Comparison of ENCODE assay signal across 11 mouse cellular contexts in genomic region chr7:44446070-44446855, GRCm38 (mm10). TPM values are rescaled to one million over a fixed set of nuclear protein-coding genes. Genes with fewer than 3 reads are reported as not detected.
DNase-seq lines count a peak whose midpoint lies in the region; ATAC-seq lines count a peak whose summit lies in the region.
"Had no signal": no experiment of that assay in that cellular context is flagged by ENCODE, and none has a peak within 500 bp of the region (broad histone marks: within the 10 kb centered on the region; RNA-seq: fewer than 3 reads in every experiment).

No protein-coding gene starts in this region.

- H3K4me3 ChIP-seq in heart, embryonic 15.5 days, result no peak overlapping the region
- H3K4me3 ChIP-seq in neural tube, embryonic 12.5 days, result no peak overlapping the region
- H3K4me3 ChIP-seq in forebrain, embryonic 16.5 days (replicated peaks; ENCODE audit: low read length), result peak overlapping the region; percentile 11; the same call in 1 of the 2 replicates
- H3K4me3 ChIP-seq: intestine, embryonic 15.5 days; liver, embryonic 15.5 days; myocyte had no signal

- peaks cover 49% of the 10 kb centered on the region for H3K4me1 ChIP-seq in heart, embryonic 15.5 days (replicated peaks)
- peaks cover 49% of the 10 kb centered on the region for H3K4me1 ChIP-seq in neural tube, embryonic 12.5 days
- H3K4me1 ChIP-seq in forebrain, embryonic 16.5 days (replicated peaks; ENCODE audit: control insufficient read depth, insufficient read depth, low read length), result peaks cover 56% of the 10 kb centered on the region
- H3K4me1 ChIP-seq: liver, embryonic 15.5 days had no signal

- no peak for ATAC-seq in heart, embryonic 15.5 days (replicated peaks; ENCODE audit: insufficient number of reproducible peaks, insufficient read depth, low FRiP score, low read depth)
- no peak for ATAC-seq in neural tube, embryonic 12.5 days (ENCODE audit: low FRiP score, low read depth)
- ATAC-seq in forebrain, embryonic 16.5 days, result no peak
- no peak for ATAC-seq in megakaryocyte progenitor cell, adult 5-6 weeks (replicated peaks; ENCODE audit: poor library complexity)
- ATAC-seq: intestine, embryonic 15.5 days had no signal

- peaks cover 49% of the 10 kb centered on the region for H3K27me3 ChIP-seq in heart, embryonic 15.5 days
- H3K27me3 ChIP-seq in neural tube, embryonic 12.5 days (replicated peaks), result peaks cover 22% of the 10 kb centered on the region
- H3K27me3 ChIP-seq in forebrain, embryonic 16.5 days (replicated peaks; ENCODE audit: control insufficient read depth, insufficient read depth, low read length), result no peaks in the 10 kb centered on the region

- H3K4me2 ChIP-seq in heart, embryonic 15.5 days, result no peak overlapping the region
- H3K4me2 ChIP-seq in neural tube, embryonic 12.5 days (replicated peaks), result peak overlapping the region; percentile 88
- H3K4me2 ChIP-seq in forebrain, embryonic 16.5 days (ENCODE audit: low read length), result peak overlapping the region; percentile 98
- H3K4me2 ChIP-seq: intestine, embryonic 15.5 days; liver, embryonic 15.5 days had no signal

- H3K9me3 ChIP-seq in heart, embryonic 15.5 days (replicated peaks), result no peaks in the 10 kb centered on the region
- H3K9me3 ChIP-seq in neural tube, embryonic 12.5 days, result no peaks in the 10 kb centered on the region
- H3K9me3 ChIP-seq in forebrain, embryonic 16.5 days (ENCODE audit: control insufficient read depth, low read length), result no peaks in the 10 kb centered on the region
- H3K9me3 ChIP-seq: intestine, embryonic 15.5 days; liver, embryonic 15.5 days had no signal

- no peak for DNase-seq in heart, postnatal 10 days
- DNase-seq in neural tube, embryonic 10.5 days (ENCODE audit: extremely low spot score, low spot score), result no peak
- DNase-seq in urinary bladder, postnatal 25 days (ENCODE audit: low spot score), result no peak
- DNase-seq: thymus, adult 2 months had no signal

- H3K36me3 ChIP-seq in heart, embryonic 15.5 days, result 0 out of 2 replicates have a peak, but pooled peaks cover 3% of the 10 kb centered on the region
- H3K36me3 ChIP-seq in neural tube, embryonic 12.5 days, result peaks cover 49% of the 10 kb centered on the region
- H3K36me3 ChIP-seq in forebrain, embryonic 16.5 days (ENCODE audit: control insufficient read depth, insufficient read depth), result peaks cover 12% of the 10 kb centered on the region; the same call in 1 of the 2 replicates
- H3K36me3 ChIP-seq: intestine, embryonic 15.5 days; liver, embryonic 15.5 days had no signal

- intact Hi-C loops in heart, postnatal 10 days (cut with DNase I), result no loop called here

- WGBS in heart, embryonic 15.5 days, result 30% methylated on average over 12 of the region's 12 CpGs
- 50% methylated on average over 12 of the region's 12 CpGs for WGBS in neural tube, embryonic 12.5 days
- 54% methylated on average over 12 of the region's 12 CpGs for WGBS in forebrain, embryonic 16.5 days

- peak overlapping the region; percentile 19; the same call in 1 of the 2 replicates for H3K27ac ChIP-seq in heart, embryonic 15.5 days
- 0 out of 2 replicates have a peak overlapping the region, but pooled peaks have one; percentile 6 for H3K27ac ChIP-seq in neural tube, embryonic 12.5 days
- H3K27ac ChIP-seq in forebrain, embryonic 16.5 days (ENCODE audit: low read length), result peak overlapping the region; percentile 33; the same call in 1 of the 2 replicates
- H3K27ac ChIP-seq: intestine, embryonic 15.5 days; liver, embryonic 15.5 days had no signal

- H3K9ac ChIP-seq in heart, embryonic 15.5 days, result no peak overlapping the region
- no peak overlapping the region for H3K9ac ChIP-seq in neural tube, embryonic 12.5 days
- H3K9ac ChIP-seq in forebrain, embryonic 16.5 days (replicated peaks; ENCODE audit: low read depth, low read length), result peak overlapping the region; percentile 32; the same call in 1 of the 2 replicates
- H3K9ac ChIP-seq: intestine, embryonic 15.5 days; liver, embryonic 15.5 days had no signal

RNA-seq across cellular contexts. Expression of gene Lrrc4b, which starts 17.4 kb away (rescaled TPM):
- 1.8 TPM in 2 replicates for polyA plus RNA-seq in heart, embryonic 15.5 days (2015; fragmentation: Nextera tagmentation; extraction: Ambion mirVana)
- 10 to 100 TPM; 28.3 to 39.0 TPM for total RNA-seq in heart, postnatal 10 days (2021)
- polyA plus RNA-seq in neural tube, embryonic 12.5 days (2016; fragmentation: Nextera tagmentation; extraction: Ambion mirVana), result 10.4 and 12.6 TPM in 2 replicates
- 10.6 and 12.6 TPM in 2 replicates for polyA plus RNA-seq in forebrain, embryonic 16.5 days (2015; fragmentation: Nextera tagmentation; extraction: Ambion mirVana)
- total RNA-seq in megakaryocyte progenitor cell, adult 5-6 weeks (2015), result not detected in 2 replicates
- not detected in 2 replicates for total RNA-seq in megakaryocyte progenitor cell, adult 5-6 weeks (2017)
- polyA plus RNA-seq: liver, embryonic 15.5 days; myocyte had no signal

RNA-seq across cellular contexts. Expression of gene Aspdh, which starts 18.9 kb away (rescaled TPM):
- polyA plus RNA-seq in heart, embryonic 15.5 days (2015; fragmentation: Nextera tagmentation; extraction: Ambion mirVana), result 0.43 and 0.74 TPM in 2 replicates
- under 1 TPM; 0.79 to 0.93 TPM for total RNA-seq in heart, postnatal 10 days (2021)
- polyA plus RNA-seq in neural tube, embryonic 12.5 days (2016; fragmentation: Nextera tagmentation; extraction: Ambion mirVana), result 1.3 and 3.8 TPM in 2 replicates
- 2.6 and 3.7 TPM in 2 replicates for polyA plus RNA-seq in forebrain, embryonic 16.5 days (2015; fragmentation: Nextera tagmentation; extraction: Ambion mirVana)
- total RNA-seq in megakaryocyte progenitor cell, adult 5-6 weeks (2015), result not detected in 2 replicates
- total RNA-seq in megakaryocyte progenitor cell, adult 5-6 weeks (2017), result not detected in 2 replicates
- polyA plus RNA-seq: myocyte had no signal

RNA-seq across cellular contexts. Expression of gene Josd2, which starts 21.5 kb away (rescaled TPM):
- 134 and 146 TPM in 2 replicates for polyA plus RNA-seq in heart, embryonic 15.5 days (2015; fragmentation: Nextera tagmentation; extraction: Ambion mirVana)
- total RNA-seq in heart, postnatal 10 days (2021), result 10 to 100 TPM; 70.3 to 79.0 TPM
- polyA plus RNA-seq in neural tube, embryonic 12.5 days (2016; fragmentation: Nextera tagmentation; extraction: Ambion mirVana), result 61.5 and 61.7 TPM in 2 replicates
- 51.4 and 61.8 TPM in 2 replicates for polyA plus RNA-seq in forebrain, embryonic 16.5 days (2015; fragmentation: Nextera tagmentation; extraction: Ambion mirVana)
- total RNA-seq in megakaryocyte progenitor cell, adult 5-6 weeks (2015), result 27.5 and 35.2 TPM in 2 replicates
- total RNA-seq in megakaryocyte progenitor cell, adult 5-6 weeks (2017), result 17.4 and 22.6 TPM in 2 replicates

RNA-seq across cellular contexts. Expression of gene Emc10, which starts 50.1 kb away (rescaled TPM):
- 81.6 and 109 TPM in 2 replicates for polyA plus RNA-seq in heart, embryonic 15.5 days (2015; fragmentation: Nextera tagmentation; extraction: Ambion mirVana)
- total RNA-seq in heart, postnatal 10 days (2021), result 100 to 1,000 TPM; 101 to 102 TPM
- 135 and 136 TPM in 2 replicates for polyA plus RNA-seq in neural tube, embryonic 12.5 days (2016; fragmentation: Nextera tagmentation; extraction: Ambion mirVana)
- polyA plus RNA-seq in forebrain, embryonic 16.5 days (2015; fragmentation: Nextera tagmentation; extraction: Ambion mirVana), result 120 and 127 TPM in 2 replicates
- total RNA-seq in megakaryocyte progenitor cell, adult 5-6 weeks (2015), result 60.6 and 62.7 TPM in 2 replicates
- total RNA-seq in megakaryocyte progenitor cell, adult 5-6 weeks (2017), result 30.4 and 38.3 TPM in 2 replicates

RNA-seq across cellular contexts. Expression of gene Fam71e1, which starts 50.1 kb away (rescaled TPM):
- 8.7 and 11.5 TPM in 2 replicates for polyA plus RNA-seq in heart, embryonic 15.5 days (2015; fragmentation: Nextera tagmentation; extraction: Ambion mirVana)
- 1 to 10 TPM; 5.1 to 6.0 TPM for total RNA-seq in heart, postnatal 10 days (2021)
- 26.3 and 28.1 TPM in 2 replicates for polyA plus RNA-seq in neural tube, embryonic 12.5 days (2016; fragmentation: Nextera tagmentation; extraction: Ambion mirVana)
- polyA plus RNA-seq in forebrain, embryonic 16.5 days (2015; fragmentation: Nextera tagmentation; extraction: Ambion mirVana), result 22.2 and 28.9 TPM in 2 replicates
- total RNA-seq in megakaryocyte progenitor cell, adult 5-6 weeks (2015), result 1.2 and 2.5 TPM in 2 replicates
- 0.30 and 1.7 TPM in 2 replicates for total RNA-seq in megakaryocyte progenitor cell, adult 5-6 weeks (2017)
